Mouse (Mus musculus): ENCODE measurements at regions not wholly inside any gene's neighbourhood (a gene's known extent, or its start where the extent isn't known, plus 50 kb on each side); places are given as distances from the start of the nearest gene placed in this dataset.

GRCm38 (mm10) chr10:98461538-98461937, 452.7 kb upstream of the Atp2b1 start:
- no peak for DNase-seq (ENCODE audit: low read depth)

- no peak for DNase-seq (ENCODE audit: low read depth)
Measured at GRCm38 (mm10) chr10:98474581-98474980, 439.6 kb upstream of the Atp2b1 start.

GRCm38 (mm10) chr10:98485751-98486681, 428.2 kb upstream of the Atp2b1 start:
- DNase-seq (ENCODE audit: low read depth) = no peak

GRCm38 (mm10) chr10:98494354-98494753, 419.9 kb upstream of the Atp2b1 start:
- DNase-seq (ENCODE audit: low read depth) = peak; percentile 27

- peak; percentile 73 for DNase-seq (ENCODE audit: low read depth)
Measured at GRCm38 (mm10) chr10:98496254-98496653, 418.0 kb upstream of the Atp2b1 start.

GRCm38 (mm10) chr10:98500315-98500714, 413.9 kb upstream of the Atp2b1 start:
- no peak for DNase-seq (ENCODE audit: low read depth)

- no peak for DNase-seq (ENCODE audit: low read depth)
Measured at GRCm38 (mm10) chr10:98501566-98501965, 412.6 kb upstream of the Atp2b1 start.

- no peak for DNase-seq (ENCODE audit: low read depth)
Measured at GRCm38 (mm10) chr10:98504524-98504923, 409.7 kb upstream of the Atp2b1 start.

GRCm38 (mm10) chr10:98508515-98509143, 405.6 kb upstream of the Atp2b1 start:
- peak; percentile 68 for DNase-seq (ENCODE audit: low read depth)

GRCm38 (mm10) chr10:98514836-98515235, 399.4 kb upstream of the Atp2b1 start:
- DNase-seq (ENCODE audit: low read depth) = no peak

- no peak for DNase-seq (ENCODE audit: low read depth)
Measured at GRCm38 (mm10) chr10:98517609-98518008, 396.6 kb upstream of the Atp2b1 start.

- peak; percentile 38 for DNase-seq (ENCODE audit: low read depth)
Measured at GRCm38 (mm10) chr10:98529565-98529964, 384.6 kb upstream of the Atp2b1 start.

GRCm38 (mm10) chr10:98531425-98531824, 382.8 kb upstream of the Atp2b1 start:
- no peak for DNase-seq (ENCODE audit: low read depth)

- DNase-seq (ENCODE audit: low read depth) = no peak
Measured at GRCm38 (mm10) chr10:98538706-98539105, 375.5 kb upstream of the Atp2b1 start.

GRCm38 (mm10) chr10:98541062-98541461, 373.1 kb upstream of the Atp2b1 start:
- no peak for DNase-seq (ENCODE audit: low read depth)

GRCm38 (mm10) chr10:98542072-98542471, 372.1 kb upstream of the Atp2b1 start:
- no peak for DNase-seq (ENCODE audit: low read depth)

GRCm38 (mm10) chr10:98543253-98543997, 370.8 kb upstream of the Atp2b1 start:
- peak; percentile 28 for DNase-seq (ENCODE audit: low read depth)

GRCm38 (mm10) chr10:98543998-98544349, 370.2 kb upstream of the Atp2b1 start:
- no peak for DNase-seq (ENCODE audit: low read depth)

GRCm38 (mm10) chr10:98554575-98554974, 359.6 kb upstream of the Atp2b1 start:
- peak; percentile 51 for DNase-seq (ENCODE audit: low read depth)

GRCm38 (mm10) chr10:98557470-98558060, 356.6 kb upstream of the Atp2b1 start:
- DNase-seq (ENCODE audit: low read depth) = no peak

- no peak for DNase-seq (ENCODE audit: low read depth)
Measured at GRCm38 (mm10) chr10:98558560-98558959, 355.6 kb upstream of the Atp2b1 start.

GRCm38 (mm10) chr10:98562297-98562912, 351.8 kb upstream of the Atp2b1 start:
- DNase-seq (ENCODE audit: low read depth) = peak; percentile 33
